Mouse (Mus musculus) adrenal gland, postnatal 4 days (tissue): ENCODE data around the gene Stx8. TPM values are rescaled to one million over a fixed set of nuclear protein-coding genes. Genes with fewer than 3 reads are reported as not detected.

ENCODE experiments used
- DNase-seq, 2 experiments: peaks; one replicate each; pipeline ENCODE4 v3.0.0; 2021 to 2022; ENCODE audit warnings: low spot score in 2 of 2, mixed read lengths in 2 of 2
- microRNA-seq: library from miRNA; unstranded; fragments of <30 nt; microRNA quantifications from one replicate; pipeline ENCODE4 v1.2.0, GENCODE M21; 2021
- total RNA-seq, 2 experiments: library from RNA; stranded (reverse); gene quantifications; 2 replicates each; pipeline ENCODE4 v1.2.3; 2021

The Stx8 gene
- total RNA-seq, 2 experiments from 2014 or later: 32.1 to 33.7 TPM

DNA sequence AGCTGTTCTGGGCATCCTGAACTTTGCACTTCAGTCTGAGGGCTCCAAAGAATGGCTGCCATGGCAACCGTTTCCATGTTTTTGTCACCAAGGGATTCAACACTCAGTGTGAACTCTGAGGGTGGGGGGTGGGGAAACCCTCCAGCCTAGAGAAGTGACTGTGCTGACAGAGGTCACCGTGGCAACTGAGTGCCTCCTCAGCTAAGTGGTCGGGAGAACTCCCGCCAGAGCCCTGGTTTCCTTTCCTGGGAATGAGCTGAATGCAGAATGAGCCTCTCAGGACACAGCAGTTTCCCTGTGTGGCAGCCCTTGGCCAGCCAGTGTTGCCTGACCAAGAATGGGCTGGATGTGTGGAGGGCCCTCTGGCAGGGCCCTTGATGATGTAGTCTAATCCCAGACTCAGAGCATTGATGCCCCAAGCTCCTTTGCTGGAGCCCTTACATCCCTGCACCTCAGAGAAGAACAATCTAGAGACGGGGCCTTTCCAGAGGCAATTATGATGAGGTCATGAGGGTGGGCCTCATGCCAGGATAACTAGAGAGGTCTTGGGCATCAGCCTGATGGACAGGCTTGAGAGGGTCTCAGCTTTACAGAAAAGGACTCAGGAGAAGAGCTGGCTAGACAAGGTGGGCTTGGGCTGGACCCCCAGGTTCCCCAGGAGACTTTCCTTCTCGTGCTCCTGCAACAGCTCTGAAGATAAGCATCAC, 249.4 kb downstream of the Stx8 start:
- no peak for DNase-seq

- no peak for DNase-seq
Observed at GRCm38 (mm10) chr11:68216041-68216440, 250.0 kb downstream of the Stx8 start.

GRCm38 (mm10) chr11:68220733-68221132, 254.7 kb downstream of the Stx8 start:
- DNase-seq: no peak

GRCm38 (mm10) chr11:68222209-68222608, 256.2 kb downstream of the Stx8 start:
- no peak for DNase-seq

DNA sequence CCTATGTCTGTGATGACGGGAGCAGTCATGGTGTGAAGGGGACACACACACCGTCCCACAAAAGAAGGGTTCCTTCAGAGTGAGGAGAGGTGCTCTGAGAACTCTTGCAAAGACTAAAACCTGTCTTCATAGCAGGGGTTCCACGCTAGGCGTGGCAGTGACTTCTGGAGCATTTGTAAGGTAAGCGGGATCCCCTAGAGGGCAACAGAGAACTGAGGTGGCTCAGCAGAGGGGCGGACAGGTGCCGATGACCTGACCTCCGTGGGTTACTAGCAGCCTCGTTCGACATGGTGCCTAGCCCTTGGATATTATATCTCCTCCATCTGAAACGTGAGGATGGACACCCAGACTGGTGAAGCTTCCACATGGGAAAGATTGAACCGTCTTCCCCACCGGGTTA, 257.1 kb downstream of the Stx8 start:
- no peak for DNase-seq

DNA sequence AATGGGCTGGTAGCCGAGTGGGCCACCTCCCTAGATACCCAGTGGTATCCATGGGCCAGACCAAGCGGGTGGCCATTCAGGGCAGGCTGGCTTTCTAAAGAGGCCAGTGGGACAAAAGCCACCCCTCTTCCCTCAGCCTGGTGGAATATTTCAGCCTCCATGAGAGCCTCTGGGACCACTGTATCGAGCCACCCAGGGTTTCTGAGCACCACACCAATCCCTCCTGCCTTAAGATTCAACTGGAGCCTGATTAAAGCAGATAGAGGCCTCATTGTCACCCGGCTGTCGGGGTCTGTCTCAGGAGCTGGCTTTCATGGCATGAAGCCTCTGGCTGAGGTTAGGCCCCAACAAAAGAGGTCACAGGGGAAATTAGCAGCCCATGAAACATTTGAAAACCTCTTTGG, 260.7 kb downstream of the Stx8 start:
- DNase-seq: no peak

DNA sequence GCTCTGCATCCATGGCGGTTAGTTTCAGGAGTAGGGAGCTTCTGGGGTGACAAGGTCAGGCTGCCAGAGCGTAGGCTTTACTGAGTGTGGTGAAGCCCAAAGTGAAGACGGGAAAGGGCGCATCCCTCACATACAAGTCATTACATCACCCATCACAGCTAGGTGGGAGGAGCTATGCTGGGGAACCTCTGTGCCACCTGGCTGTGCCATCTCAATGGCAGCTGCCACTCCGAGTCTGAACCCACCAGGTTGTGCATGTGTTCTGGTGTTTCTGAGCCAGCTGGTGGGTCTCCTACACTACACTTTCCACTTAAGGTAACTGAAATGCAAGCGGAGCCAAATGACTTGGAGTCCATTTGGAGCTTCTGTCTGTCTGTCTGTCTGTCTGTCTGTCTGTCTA, 261.8 kb downstream of the Stx8 start:
- no peak for DNase-seq

- no peak for DNase-seq
Observed at GRCm38 (mm10) chr11:68228941-68229665, 263.1 kb downstream of the Stx8 start.

DNA sequence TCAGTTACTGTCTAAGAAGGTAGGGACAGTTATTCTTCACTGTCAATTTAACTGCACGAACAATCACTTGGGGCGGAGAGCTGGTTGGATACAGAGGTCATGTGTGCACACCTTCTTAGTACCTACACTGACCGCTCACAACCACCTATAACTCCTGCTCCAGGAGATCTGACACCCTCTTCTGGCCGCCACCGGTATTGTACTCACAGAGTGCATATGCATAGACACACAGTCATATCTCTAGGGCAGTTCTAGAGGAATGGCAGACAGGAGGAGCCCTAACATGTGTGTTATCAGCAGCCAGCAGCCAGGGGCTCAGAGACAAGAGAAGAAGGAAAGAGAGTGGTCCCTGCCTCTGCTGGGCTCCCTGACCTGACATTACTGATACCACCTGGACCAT, 265.6 kb downstream of the Stx8 start:
- no peak for DNase-seq

- no peak for DNase-seq
Observed at GRCm38 (mm10) chr11:68233469-68233965, 267.5 kb downstream of the Stx8 start.

GRCm38 (mm10) chr11:68239756-68240155, 273.8 kb downstream of the Stx8 start:
- no peak for DNase-seq

DNA sequence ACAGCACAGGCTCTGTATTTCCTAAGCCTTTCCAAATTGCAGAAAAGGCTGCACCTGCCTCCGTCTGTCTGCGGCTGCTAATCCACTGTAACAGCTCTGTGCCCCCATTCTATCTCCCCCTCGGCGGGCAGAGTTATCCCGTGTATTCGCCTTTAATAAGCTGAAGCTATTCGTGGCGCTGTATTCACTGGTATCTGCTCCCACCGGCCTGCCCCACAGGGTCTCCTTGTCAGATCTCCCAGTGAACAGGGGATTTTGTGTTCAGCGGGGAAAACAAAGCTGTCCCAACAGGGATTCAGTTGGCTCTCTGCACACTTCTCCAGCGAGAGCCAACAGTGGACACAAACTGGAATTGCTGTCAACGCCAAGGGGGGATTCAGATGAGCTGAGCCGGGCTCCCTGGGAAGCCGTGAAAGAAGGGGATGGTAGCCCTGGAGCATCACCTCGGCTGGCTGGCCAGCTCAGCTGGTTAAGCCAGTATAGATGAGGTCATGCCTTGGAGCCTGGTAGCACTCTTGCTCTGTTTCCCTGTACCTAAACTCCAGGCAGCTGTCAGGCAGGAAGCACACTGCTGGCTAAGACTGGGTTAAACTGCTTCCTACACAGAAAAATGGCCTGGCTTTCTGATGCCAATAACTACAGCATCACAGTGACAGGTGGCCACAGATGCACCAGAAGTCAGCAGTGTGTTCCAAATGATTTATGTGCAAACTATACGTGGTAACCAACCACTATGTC, 278.4 kb downstream of the Stx8 start:
- DNase-seq: no peak

DNA sequence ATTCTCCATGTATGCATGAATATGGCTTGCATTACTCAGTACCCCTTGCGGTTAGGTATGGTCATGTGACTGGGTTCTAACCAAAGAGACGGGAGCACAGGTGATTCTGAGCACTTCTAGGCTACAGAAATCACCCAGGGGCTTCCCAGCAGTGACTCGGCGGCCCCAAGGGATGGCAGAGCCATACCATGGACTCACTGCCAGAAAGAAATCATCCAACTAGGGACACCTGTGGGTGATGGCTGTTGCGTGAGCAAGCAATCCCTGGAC, 278.9 kb downstream of the Stx8 start:
- no peak for DNase-seq

- no peak for DNase-seq
Observed at GRCm38 (mm10) chr11:68247897-68248296, 281.9 kb downstream of the Stx8 start.

DNA sequence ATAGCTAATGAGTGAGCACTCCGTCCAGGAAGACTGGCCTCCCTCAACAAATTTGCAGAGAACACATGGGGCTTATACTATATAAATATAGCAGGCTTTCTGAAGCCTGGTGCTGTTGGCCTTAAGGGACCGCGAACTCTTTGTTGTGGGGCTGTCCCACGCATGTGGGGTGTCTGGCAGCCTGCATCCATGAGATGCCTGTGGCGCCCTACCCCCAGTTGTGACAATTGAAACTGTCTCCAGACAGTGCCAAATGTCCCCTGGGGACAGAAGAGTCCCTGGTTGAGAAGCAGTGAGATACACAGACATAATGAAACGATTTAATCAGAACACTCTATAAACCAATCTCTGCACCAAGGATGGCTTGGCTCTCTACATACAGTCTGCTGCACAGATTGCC, 284.1 kb downstream of the Stx8 start:
- no peak for DNase-seq

GRCm38 (mm10) chr11:68253531-68253930, 287.5 kb downstream of the Stx8 start:
- no peak for DNase-seq

Small RNA genes lying within 50 kb of the gene (microRNA-seq; reads per million reads assigned to microRNA genes)
- not detected for gene Mir6406

Other genes starting within 250 kb of the Stx8 start
- gene Glp2r, start 195.0 kb upstream of the Stx8 start, total RNA-seq: under 1 TPM in 1 of 2 experiments, not detected in 1; 0.06 TPM
- gene Gsg1l2, start 191.6 kb upstream of the Stx8 start, total RNA-seq: not detected
- 1 to 10 TPM; 3.1 to 7.8 TPM for gene Dhrs7c, start 168.0 kb upstream of the Stx8 start, total RNA-seq
- 1 to 10 TPM; 1.4 to 3.3 TPM for gene Usp43, start 44.0 kb upstream of the Stx8 start, total RNA-seq
- under 1 TPM; 0.54 to 0.59 TPM for gene Cfap52, start 542 bp upstream of the Stx8 start, total RNA-seq